Mouse (Mus musculus) neural tube, embryonic 11.5 days (tissue): ENCODE results near the gene Krtcap3. TPM values are rescaled to one million over a fixed set of nuclear protein-coding genes. Genes with fewer than 3 reads are reported as not detected.

Experiments
- ATAC-seq: fragments of 200-750 bp; cut with Nextera tagmentation; 2 replicates; pipeline ENCODE4 v1.8.0; 2017; ENCODE audit warnings: moderate number of reproducible peaks, mild to moderate bottlenecking, moderate TSS enrichment, moderate library complexity; ENCODE audit not compliant: insufficient read depth, low FRiP score, low TSS enrichment
- DNase-seq: peaks from one replicate; pipeline ENCODE4 v3.0.0-alpha.2; 2015; ENCODE audit warnings: low spot score
- H3K27ac ChIP-seq: fragments of 300-500 bp; sonication (generic); 2 replicates; pipeline ENCODE4 v1.5.1; 2014; ENCODE audit warnings: low read depth, mild to moderate bottlenecking, low read length
- H3K27me3 ChIP-seq: fragments of 300-500 bp; sonication (generic); 2 replicates; pipeline ENCODE4 v1.6.1; 2014; ENCODE audit warnings: mild to moderate bottlenecking, low read length, mixed read lengths; ENCODE audit not compliant: control insufficient read depth, insufficient read depth
- H3K36me3 ChIP-seq: fragments of 300-500 bp; sonication (generic); 2 replicates; pipeline ENCODE4 v1.6.1; 2014; ENCODE audit warnings: mild to moderate bottlenecking, low read length, moderate library complexity, mixed read lengths; ENCODE audit not compliant: control insufficient read depth, insufficient read depth
- H3K4me1 ChIP-seq: fragments of 300-500 bp; sonication (generic); 2 replicates; pipeline ENCODE4 v1.6.1; 2014; ENCODE audit warnings: low read length, mixed read lengths; ENCODE audit not compliant: control insufficient read depth, insufficient read depth
- H3K4me2 ChIP-seq: fragments of 300-500 bp; sonication (generic); 2 replicates; pipeline ENCODE4 v1.6.1; 2014; ENCODE audit warnings: low read depth, mild to moderate bottlenecking, moderate library complexity
- H3K4me3 ChIP-seq: fragments of 300-500 bp; sonication (generic); 2 replicates; pipeline ENCODE4 v1.5.1; 2014; ENCODE audit warnings: low read depth, low read length
- H3K9ac ChIP-seq: fragments of 300-500 bp; sonication (generic); 2 replicates; pipeline ENCODE4 v1.6.1; 2014; ENCODE audit warnings: mild to moderate bottlenecking, low read length
- H3K9me3 ChIP-seq: fragments of 300-500 bp; sonication (generic); 2 replicates; pipeline ENCODE4 v1.6.1; 2016; ENCODE audit warnings: low read length; ENCODE audit not compliant: control insufficient read depth
- WGBS: fragments of 180-500 bp; shearing (Covaris S2); extraction: QIAGEN DNeasy Blood & Tissue Kit; methylation state at CpG from one replicate; pipeline ENCODE4 v1.1.7; 2014; 5-methylcytosine and 5-hydroxymethylcytosine counted together
- polyA plus RNA-seq: library from polyadenylated mRNA; unstranded; fragments of >200 nt; fragmentation: Nextera tagmentation; extraction: Ambion mirVana; gene quantifications from 2 replicates; pipeline ENCODE4 v1.2.1, GENCODE M21; 2014

Krtcap3 gene
- polyA plus RNA-seq, 1 experiment from 2014 or later: 2.4 TPM

GRCm38 (mm10) chr5:31219474-31219873 lies 32.0 kb upstream of the Krtcap3 start:
- WGBS: 2% methylated on average over 11 of the region's 11 CpGs
- Histone ChIP-seq H3K9ac (peak overlapping the region; percentile 93), H3K4me1 (peaks cover 2% of the 10 kb centered on the region; the same call in 1 of the 2 replicates), H3K9me3 (no peaks in the 10 kb centered on the region), H3K4me2 (peak overlapping the region; percentile 84), H3K36me3 (no peaks in the 10 kb centered on the region), H3K27me3 (no peaks in the 10 kb centered on the region), H3K27ac (no peak overlapping the region; the same call in 1 of the 2 replicates), H3K4me3 (peak overlapping the region; percentile 84)
- no peak for DNase-seq
- no peak for ATAC-seq

GRCm38 (mm10) chr5:31219911-31220447 lies 31.5 kb upstream of the Krtcap3 start:
- H3K4me2 ChIP-seq: peak overlapping the region; percentile 84
- WGBS: under 1% methylated on average over 40 of the region's 40 CpGs
- no peaks in the 10 kb centered on the region for H3K9me3 ChIP-seq
- peak overlapping the region; percentile 84 for H3K4me3 ChIP-seq
- H3K27ac ChIP-seq: peak overlapping the region; percentile 84
- ATAC-seq: peak; percentile 77
- no peaks in the 10 kb centered on the region for H3K27me3 ChIP-seq
- H3K36me3 ChIP-seq: no peaks in the 10 kb centered on the region
- DNase-seq: no peak
- peaks cover 2% of the 10 kb centered on the region; the same call in 1 of the 2 replicates for H3K4me1 ChIP-seq
- H3K9ac ChIP-seq: peak overlapping the region; percentile 93

GRCm38 (mm10) chr5:31220448-31221303 lies 30.8 kb upstream of the Krtcap3 start, which contains the start of gene Ppm1g:
Gene Ppm1g, minus strand, starts transcription at chr5:31220687.
- Histone ChIP-seq H3K4me2 (peak within 1 kb of the TSS; percentile 84), H3K36me3 (no peaks in the 10 kb centered on the region), H3K9ac (peak within 1 kb of the TSS; percentile 93), H3K27ac (peak within 1 kb of the TSS; percentile 84), H3K27me3 (no peaks in the 10 kb centered on the region), H3K4me3 (peak within 1 kb of the TSS; percentile 84), H3K9me3 (no peaks in the 10 kb centered on the region), H3K4me1 (peaks cover 2% of the 10 kb centered on the region; the same call in 1 of the 2 replicates)
- DNase-seq (peak; percentile 98), ATAC-seq (peak; percentile 92)
- 0% methylated on average over 70 of the region's 70 CpGs for WGBS

- DNase-seq: peak; percentile 58
- 18% methylated on average over 11 of the region's 11 CpGs for WGBS
- Histone ChIP-seq H3K4me2 (peak overlapping the region; percentile 84), H3K27me3 (no peaks in the 10 kb centered on the region), H3K4me3 (peak overlapping the region; percentile 84), H3K36me3 (no peaks in the 10 kb centered on the region), H3K9ac (peak overlapping the region; percentile 93), H3K27ac (peak overlapping the region; percentile 84), H3K4me1 (peaks cover 2% of the 10 kb centered on the region; the same call in 1 of the 2 replicates), H3K9me3 (no peaks in the 10 kb centered on the region)
- ATAC-seq: peak; percentile 28; the same call in 1 of the 2 replicates
Measured at GRCm38 (mm10) chr5:31221304-31221945, 30.1 kb upstream of the Krtcap3 start.

GRCm38 (mm10) chr5:31222696-31223095 lies 28.8 kb upstream of the Krtcap3 start:
- ATAC-seq (no peak), DNase-seq (no peak)
- Histone ChIP-seq H3K27me3 (no peaks in the 10 kb centered on the region), H3K4me2 (no peak overlapping the region), H3K4me3 (no peak overlapping the region), H3K4me1 (no peaks in the 10 kb centered on the region), H3K9ac (no peak overlapping the region), H3K9me3 (no peaks in the 10 kb centered on the region), H3K36me3 (no peaks in the 10 kb centered on the region), H3K27ac (no peak overlapping the region)
- WGBS: 93% methylated on average over 9 of the region's 9 CpGs

GRCm38 (mm10) chr5:31226641-31227040 lies 24.9 kb upstream of the Krtcap3 start:
- Histone ChIP-seq H3K27ac (no peak overlapping the region), H3K9me3 (no peaks in the 10 kb centered on the region), H3K4me1 (no peaks in the 10 kb centered on the region), H3K27me3 (no peaks in the 10 kb centered on the region), H3K4me3 (no peak overlapping the region), H3K4me2 (no peak overlapping the region), H3K36me3 (no peaks in the 10 kb centered on the region), H3K9ac (no peak overlapping the region)
- ATAC-seq (no peak), DNase-seq (no peak)
- WGBS: 85% methylated on average over 1 of the region's 1 CpGs

GRCm38 (mm10) chr5:31240637-31241521 lies 10.6 kb upstream of the Krtcap3 start, which contains the start of the genes Nrbp1 and Gm9970:
Gene Nrbp1, plus strand, starts transcription at chr5:31240864.
Gene Gm9970, minus strand, starts transcription at chr5:31241232.
- Histone ChIP-seq H3K4me3 (peak within 1 kb of the TSS; percentile 67), H3K27me3 (no peaks in the 10 kb centered on the region), H3K9ac (peak within 1 kb of the TSS; percentile 73), H3K4me2 (peak within 1 kb of the TSS; percentile 92), H3K36me3 (no peaks in the 10 kb centered on the region; the same call in 1 of the 2 replicates), H3K9me3 (no peaks in the 10 kb centered on the region), H3K4me1 (peaks cover 7% of the 10 kb centered on the region), H3K27ac (peak within 1 kb of the TSS; percentile 96)
- ATAC-seq (peak; percentile 99), DNase-seq (peak; percentile 98)
- under 1% methylated on average over 54 of the region's 103 CpGs for WGBS
